Mouse (Mus musculus) spleen, postnatal 0 days (tissue): ENCODE data around the gene Arhgap10. TPM values are rescaled to one million over a fixed set of nuclear protein-coding genes. Genes with fewer than 3 reads are reported as not detected.

ENCODE experiments used
- polyA plus RNA-seq: library from polyadenylated mRNA; unstranded; fragments of >200 nt; fragmentation: Nextera tagmentation; extraction: Ambion mirVana; gene quantifications from 2 replicates; pipeline ENCODE4 v1.2.1, GENCODE M21; 2015

Arhgap10 gene
- 5.7 and 7.2 TPM in 2 replicates for polyA plus RNA-seq

DNA sequence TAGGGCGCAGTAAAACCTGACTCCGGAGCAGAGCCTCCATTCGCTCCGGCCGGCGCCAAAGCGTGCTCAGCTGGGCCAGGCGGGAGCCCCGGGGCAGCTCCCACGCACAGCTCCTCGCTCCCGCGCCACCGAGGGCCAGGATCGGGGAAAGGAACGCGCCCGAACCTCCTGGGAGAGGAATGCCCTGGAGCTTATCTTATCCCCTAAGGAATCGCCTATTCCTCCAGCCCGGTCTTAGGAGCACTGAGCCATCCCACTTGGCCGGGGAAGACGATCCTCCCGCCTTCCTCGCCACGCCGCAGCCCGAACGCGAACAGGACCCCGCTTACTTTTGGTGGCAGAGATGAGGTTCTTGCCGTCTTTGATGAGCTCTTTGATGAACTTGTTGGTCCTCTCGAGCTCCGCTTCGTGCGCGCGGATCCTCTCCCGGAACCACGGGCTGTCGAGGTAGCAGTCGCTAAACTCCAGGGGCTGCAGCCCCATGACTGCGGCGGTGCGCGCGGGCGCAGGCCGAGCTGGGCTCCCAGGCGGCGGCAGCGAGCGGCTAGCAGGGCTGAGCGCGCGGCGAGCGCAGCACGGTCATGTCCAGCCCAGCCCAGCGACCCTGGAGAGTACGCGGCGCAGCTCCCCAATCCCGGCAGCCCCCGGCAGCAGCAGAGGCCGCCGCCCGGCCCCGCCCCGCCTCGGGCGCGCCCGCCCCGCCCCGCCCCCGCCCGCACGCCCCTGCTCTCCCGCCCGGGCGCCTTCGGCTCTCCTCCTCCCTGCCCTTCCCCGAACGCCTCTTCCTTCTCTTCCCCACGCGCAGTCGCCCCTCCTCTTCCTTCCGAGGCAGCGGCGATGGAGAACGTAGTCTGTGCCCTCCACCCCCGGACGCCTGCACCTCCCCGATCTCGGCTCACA, at the start of gene Arhgap10:
Gene Arhgap10, minus strand, starts transcription at position 653 of the 900 bp plus-strand sequence.

DNA sequence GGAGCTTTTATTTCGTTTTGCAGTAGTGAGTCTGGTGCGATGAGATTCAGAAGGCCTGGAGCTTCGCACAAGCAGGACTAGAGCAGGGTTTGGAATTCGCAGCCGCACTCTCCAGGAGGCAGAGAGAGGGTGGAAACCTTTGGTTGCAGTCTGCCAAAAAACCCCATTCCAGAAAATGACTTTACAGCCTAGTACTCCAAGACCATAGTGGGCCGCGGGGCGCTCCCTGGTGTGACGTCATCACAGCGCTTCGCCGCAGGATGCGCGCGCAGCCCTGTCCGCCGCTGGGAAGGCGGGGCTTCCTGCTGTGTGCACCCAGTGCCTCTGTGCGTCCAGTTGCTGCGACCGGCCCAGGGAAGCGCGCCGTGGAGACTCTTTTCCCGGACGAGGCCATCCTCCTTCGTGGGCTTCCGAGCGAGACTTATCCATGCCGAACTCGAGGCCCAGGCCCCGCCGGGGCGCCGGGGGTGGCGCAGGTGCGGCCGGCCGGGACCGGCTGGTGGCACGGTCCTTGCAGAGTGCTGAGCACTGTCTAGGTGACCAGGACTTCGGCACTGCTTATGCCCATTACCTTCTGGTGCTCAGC, 31.5 kb upstream of the Arhgap10 start, which contains the start of gene Prmt9:
Gene Prmt9, plus strand, starts transcription at position 277 of the 586 bp plus-strand sequence.

Other genes with a start within 250 kb of the Arhgap10 start
- 10.6 and 11.8 TPM in 2 replicates for gene Prmt9, start 31.4 kb upstream of the Arhgap10 start, polyA plus RNA-seq
- gene Tmem184c, start 92.7 kb upstream of the Arhgap10 start, polyA plus RNA-seq: 7.8 and 9.6 TPM in 2 replicates
- 3.5 and 5.3 TPM in 2 replicates for gene Ednra, start 206.5 kb upstream of the Arhgap10 start, polyA plus RNA-seq